Mouse (Mus musculus) kidney, postnatal 25 days (tissue): ENCODE results near the gene Dnaaf1.

Experiments
- DNase-seq, 2 experiments: peaks; one replicate each; pipeline ENCODE4 v3.0.0; 2021; ENCODE audit warnings: mixed read lengths in 2 of 2

Dnaaf1 gene

GRCm38 (mm10) chr8:119572411-119572810 is 2.6 kb upstream of the Dnaaf1 start:
- DNase-seq = no peak

- DNase-seq = no peak
Measured at GRCm38 (mm10) chr8:119575366-119575726, 311 bp downstream of the Dnaaf1 start.

DNA sequence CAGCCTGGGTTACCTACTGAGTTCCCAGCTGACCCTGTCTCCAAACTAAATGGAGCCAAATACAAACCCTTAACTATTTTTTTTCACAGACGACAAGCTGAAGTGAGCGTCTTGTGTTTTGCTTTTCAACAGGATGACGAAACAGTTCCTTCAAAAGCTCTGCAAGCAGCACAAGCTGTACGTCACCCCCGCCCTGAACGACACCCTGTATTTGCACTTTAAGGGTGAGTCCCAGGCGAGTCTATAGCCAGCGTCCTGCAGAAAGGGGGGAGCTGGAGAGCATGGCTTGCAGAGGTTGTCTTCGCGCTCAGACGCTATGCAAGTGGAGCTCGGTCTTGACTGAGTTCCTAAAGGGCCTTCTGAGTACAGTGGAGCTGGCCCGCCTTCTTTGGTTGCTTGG is 4.1 kb downstream of the Dnaaf1 start:
- no peak for DNase-seq

DNA sequence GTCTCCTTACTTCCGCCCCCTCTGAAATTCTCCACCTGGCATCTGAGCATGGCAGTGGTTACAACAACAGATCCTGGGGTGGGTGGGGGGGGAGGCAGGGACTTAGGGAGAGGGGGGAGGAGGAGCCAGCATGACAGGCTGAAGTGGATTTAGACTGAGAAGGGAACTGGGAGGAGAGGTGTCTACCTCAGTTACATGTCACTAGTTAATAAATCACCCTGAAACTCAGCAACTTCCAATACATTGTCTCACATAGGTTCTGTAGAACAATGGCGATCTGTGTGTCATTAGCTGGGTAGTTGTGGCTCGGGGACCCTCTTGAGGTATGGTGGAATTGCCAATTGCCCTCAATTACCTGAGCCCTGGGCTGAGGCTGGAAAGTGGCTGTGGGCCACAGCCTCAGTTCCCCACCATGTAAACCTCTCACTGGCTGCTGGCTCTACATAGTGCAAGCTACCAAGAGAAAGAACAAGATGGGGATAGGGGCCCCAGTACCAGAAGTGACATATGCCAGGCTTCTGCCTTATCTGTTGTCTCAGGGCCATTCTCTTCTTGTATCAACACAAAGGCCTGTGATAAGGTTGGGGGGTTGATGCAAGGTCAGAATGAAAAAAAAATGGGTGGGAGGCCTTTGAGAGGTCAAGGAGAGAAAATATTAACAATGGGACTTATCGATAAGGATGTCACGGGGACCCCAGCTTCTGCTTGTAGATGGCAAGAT is 5.6 kb downstream of the Dnaaf1 start:
- no peak for DNase-seq

DNA sequence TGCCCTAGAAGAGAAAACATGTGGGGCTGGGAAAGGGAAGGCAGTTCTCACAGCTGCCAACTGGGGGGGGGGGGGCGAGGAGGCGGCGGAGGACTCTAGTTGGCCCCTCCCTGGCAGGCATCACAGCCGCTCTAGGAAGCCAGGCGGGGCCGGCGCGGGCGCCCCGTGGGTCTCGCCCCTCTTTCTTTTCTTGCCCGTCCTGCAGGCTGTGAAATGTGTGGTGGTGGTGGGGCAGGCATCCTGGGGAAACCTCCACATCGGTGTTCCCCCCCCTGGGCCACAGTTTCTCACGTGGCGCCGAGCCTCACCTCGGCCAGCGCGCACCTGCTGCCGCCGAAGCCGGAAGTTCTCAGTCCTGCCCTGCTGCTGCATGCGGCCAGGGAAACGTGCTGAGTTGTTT is 10.9 kb downstream of the Dnaaf1 start:
- peak in 1 of 2 experiments; percentile 40 for DNase-seq

DNA sequence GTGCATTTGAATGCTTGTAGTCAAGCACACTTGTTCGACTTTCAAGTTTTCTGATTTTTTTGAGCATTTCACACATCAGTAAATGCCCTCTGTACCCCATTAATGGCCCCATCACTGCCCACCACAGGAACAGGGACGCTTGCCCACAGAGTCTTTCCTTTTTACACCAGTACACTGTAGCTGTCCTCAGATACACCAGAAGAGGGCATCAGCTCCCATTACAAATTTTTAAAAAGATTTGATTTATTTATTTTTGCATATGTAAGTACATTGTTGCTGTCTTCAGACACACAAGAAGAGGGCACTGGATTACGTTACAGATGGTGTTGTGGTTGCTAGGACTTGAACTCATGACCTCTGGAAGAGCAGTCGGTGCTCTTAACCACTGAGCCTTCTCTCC is 13.3 kb downstream of the Dnaaf1 start:
- no peak for DNase-seq

DNA sequence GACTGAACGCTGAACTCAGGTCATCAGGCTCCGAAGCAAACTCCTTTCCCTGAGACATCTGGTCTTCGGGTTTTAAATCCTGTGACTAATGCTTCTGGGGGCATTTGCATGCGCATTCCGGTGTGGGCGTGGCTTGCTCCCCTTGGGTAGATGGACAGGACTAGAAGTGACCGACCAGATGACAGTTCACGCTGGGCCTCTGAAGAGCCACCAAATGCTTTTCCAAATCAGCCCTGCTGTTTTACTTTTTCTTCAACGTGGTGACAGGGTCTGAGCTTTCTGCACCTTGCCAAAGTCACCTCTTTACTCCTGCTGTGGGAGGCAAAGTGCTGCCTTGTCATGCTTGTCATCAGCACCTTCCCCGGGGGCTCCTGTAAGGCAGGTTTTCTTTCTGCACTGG is 13.8 kb downstream of the Dnaaf1 start:
- no peak for DNase-seq

- no peak for DNase-seq
Measured at GRCm38 (mm10) chr8:119590348-119590747, 15.3 kb downstream of the Dnaaf1 start.

GRCm38 (mm10) chr8:119591456-119591855 is 16.4 kb downstream of the Dnaaf1 start:
- peak; percentile 52 to 58 for DNase-seq

GRCm38 (mm10) chr8:119603771-119604170 is 28.7 kb downstream of the Dnaaf1 start:
- DNase-seq = no peak

DNA sequence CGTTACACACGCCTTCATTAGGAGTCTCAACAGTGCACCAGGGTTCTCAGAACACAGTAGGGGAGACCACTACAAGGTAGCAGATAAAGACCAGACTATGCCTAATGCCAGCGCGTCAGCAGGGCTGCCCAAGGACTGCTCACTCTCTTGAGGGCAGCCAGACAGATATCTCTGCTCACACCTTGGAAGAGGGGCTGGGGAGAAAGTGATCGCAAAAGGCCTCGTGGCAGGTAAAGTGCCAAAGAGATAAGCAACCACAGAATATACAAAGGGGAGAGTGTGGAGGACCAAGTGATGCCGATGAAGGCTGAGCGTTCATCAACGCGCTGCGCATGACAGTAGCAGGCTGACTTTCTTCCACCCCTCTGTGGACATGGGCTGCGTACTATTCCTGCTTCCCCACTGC is 29.4 kb downstream of the Dnaaf1 start:
- DNase-seq = no peak

DNA sequence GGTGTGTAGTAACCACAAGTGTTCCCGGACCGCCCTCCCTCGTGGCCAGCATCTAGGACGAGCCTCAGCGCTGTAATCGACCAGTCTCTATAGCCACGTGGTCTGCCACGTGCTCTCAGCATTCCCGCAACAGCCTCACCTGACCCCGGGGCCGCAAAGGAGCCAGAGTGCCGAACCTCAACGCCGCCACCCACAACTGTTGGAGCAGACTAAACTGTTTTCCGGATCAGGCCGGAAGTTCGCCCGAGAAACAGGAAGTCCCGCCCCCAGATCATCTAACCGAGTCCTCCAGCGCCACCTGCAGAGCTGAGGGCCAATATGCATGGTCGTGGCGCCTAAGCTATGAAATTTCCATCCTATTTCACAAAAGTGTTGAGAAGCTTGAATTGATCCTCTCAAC is 30.0 kb downstream of the Dnaaf1 start, which contains the start of gene Taf1c:
Gene Taf1c, minus strand, starts transcription at position 227 of the 400 bp plus-strand sequence.
- peak; percentile 96 to 98 for DNase-seq

- DNase-seq = no peak
Measured at GRCm38 (mm10) chr8:119606224-119606623, 31.2 kb downstream of the Dnaaf1 start.

GRCm38 (mm10) chr8:119612471-119612870 is 37.4 kb downstream of the Dnaaf1 start, which contains the start of gene Adad2:
Gene Adad2 (plus strand): TSS chr8:119612747.
- DNase-seq = no peak

GRCm38 (mm10) chr8:119615096-119615495 is 40.1 kb downstream of the Dnaaf1 start:
- no peak for DNase-seq

DNA sequence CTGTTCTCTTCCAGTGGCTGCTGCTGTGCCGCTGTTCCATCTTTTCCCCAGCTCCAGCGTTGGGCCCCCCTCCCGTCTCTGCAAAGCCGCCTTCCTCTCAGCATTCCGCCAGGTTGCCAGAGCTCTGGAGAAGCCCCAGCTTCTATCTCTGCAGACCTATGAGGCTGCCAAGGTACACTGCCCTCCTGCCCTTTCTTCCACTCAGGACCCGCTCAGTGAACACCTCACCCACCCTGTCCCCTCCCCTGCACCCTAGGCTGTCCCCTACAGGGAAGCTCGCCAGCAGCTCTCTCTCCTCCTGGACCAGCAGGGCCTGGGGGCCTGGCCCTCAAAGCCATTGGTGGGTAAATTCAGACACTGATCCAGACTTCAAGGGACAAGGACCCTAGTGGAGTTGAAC is 41.3 kb downstream of the Dnaaf1 start:
- DNase-seq = no peak

DNA sequence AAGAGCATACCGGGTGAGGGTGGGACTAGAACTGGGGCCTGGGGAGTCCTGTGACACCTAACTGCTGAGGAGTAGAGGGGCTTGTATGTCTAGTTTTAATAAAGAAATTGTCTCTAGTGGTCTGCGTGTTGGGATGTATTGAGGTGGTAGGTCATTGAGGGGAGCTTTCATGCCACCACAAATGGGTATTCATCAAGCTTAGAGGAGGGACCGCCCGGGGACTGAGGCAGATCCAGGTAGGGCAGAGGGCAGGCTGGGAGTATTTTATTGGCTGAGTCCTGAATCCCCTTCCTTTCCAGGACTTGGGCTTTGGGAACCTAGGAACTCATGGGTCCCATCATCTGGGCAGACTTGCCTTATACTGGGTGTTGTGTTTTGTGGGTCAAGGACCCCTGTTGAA is 41.8 kb downstream of the Dnaaf1 start:
- no peak for DNase-seq

DNA sequence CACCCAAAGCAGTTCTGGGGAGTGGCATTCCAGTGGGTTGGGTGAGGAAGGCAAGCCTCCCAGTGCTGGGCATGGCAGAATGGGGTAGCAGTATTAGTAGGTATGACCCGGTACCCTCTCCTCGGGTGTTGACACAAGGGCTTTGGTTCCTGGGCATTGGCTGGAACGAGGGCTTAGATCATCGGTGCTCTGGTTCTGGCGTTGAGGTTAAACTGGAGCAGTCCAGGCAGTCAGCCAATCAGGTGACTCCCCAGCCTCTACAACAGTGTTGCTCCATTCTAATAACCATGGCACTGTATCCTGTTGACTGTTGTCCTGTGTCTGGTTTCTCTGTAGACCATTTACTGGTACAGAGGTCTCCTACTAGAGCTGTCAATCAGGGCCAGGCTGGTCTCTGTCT is 42.6 kb downstream of the Dnaaf1 start:
- no peak for DNase-seq

DNA sequence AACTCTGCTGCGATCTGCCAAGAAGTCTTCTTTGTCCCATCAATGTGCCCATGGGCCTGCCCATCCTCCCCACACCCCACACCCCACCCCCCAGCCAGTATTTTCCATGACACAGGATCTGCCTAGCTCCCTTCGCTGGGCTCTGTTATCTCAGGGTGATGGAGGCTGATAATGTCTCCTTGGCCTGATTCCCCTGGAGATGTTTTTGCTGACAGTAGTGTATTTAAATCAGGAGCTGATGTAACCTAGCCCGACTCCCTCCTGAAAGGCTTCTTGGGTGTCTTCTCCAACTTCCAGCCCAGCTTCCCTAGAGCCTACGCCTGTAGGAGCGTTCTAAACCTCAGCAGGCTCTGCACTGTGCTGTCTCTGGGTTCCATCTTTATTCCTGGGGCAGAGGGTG is 43.9 kb downstream of the Dnaaf1 start:
- no peak for DNase-seq

DNA sequence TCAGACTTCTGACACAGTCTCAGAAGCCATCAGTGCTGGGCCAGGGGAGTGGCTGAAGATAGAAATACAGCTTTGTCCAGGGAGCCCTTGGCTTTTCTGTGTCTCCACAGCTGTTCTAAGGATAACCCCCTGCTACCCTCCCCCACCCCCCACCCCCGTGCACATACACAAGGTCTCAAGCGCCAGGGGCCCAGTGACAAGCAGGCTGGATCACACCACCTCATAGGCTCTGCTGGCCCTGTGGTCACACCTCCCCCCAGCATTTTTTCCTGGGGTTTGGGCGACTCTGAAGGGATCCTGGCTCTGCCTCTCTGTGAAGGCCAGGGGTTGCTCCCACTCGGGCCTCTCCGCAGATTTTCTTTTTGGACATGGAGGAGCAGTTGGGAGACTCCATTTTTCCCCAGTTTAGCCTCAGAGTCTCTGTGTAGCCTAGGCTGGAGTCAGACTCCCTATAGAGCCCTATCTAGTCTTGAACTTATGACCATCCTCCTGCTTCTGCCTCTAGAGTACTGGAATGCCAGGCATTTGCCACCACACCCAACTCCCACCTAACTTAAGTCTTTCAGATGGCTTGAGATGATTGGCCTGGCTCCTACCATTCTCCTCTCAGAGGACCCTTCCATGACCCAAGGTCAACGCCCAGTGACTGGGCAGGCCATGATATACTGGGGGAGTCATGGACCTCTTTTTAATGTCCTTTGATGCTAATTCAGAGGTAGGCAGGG is 45.2 kb downstream of the Dnaaf1 start:
- no peak for DNase-seq

DNA sequence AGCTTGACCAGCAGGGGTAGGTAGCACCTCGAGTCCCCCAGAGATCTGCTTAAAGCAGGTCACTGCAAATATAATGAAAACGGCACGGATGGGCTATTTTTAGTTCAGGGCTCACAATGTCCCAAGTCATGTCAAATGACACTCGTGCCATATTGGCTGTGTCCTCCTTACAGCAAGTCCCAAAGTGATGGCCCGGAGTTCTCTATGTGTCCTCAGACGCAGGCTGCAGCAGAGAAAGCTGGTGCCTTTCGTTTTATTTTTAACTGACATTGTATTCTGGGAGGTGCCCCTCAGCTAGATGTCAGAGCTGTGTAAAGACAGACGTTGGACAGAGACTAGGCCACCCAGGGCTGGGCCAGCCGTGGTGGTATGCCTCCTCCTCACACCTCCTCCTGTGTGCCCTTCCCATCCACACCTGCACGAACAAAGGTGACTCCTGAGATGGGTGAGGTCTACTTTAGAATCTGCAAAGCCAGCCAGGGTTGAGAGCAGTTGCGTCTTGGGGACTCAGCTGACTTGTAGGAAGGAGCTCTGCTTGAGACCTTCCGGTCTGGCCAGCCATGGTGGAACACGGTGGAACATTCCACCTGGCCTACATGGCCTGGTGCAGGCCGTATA is 45.9 kb downstream of the Dnaaf1 start:
- DNase-seq = no peak

DNA sequence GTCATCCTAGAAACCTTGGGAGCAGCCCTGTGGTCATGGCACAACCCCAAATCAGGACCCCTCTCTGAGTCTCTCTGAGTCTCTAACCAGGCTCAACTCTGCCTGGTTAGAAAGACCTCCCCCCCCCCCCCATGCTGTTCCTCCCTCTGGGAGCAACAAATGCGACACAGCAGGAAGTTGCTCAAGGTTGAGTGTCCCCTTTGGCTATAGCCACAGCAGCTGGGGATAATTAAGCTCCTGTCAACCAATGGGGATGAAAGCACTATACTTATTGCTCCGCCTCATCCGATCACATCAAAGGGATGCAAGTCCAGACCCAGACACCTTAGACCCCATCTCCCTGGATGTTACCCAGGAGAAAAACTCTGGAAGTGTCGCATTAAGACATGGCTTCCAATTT is 47.5 kb downstream of the Dnaaf1 start:
- no peak for DNase-seq

DNA sequence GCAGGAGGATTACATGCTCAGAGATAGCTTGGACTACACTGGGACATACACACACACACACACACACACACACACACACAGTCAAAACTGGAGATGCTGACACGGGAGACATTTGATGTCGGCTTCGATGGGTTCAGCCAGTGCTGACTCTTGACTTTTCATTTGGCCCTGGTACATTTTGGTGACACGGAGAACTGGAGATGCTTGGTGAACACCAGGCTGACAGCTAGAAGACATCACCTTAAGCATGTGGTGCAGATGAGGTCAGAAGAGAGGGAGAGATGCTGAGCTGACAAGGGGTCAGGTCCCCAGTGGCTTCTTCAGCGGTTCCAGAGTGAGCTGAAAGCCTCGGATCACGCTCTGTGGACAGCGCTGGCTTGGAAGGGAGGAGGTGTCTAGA is 48.0 kb downstream of the Dnaaf1 start:
- no peak for DNase-seq

DNA sequence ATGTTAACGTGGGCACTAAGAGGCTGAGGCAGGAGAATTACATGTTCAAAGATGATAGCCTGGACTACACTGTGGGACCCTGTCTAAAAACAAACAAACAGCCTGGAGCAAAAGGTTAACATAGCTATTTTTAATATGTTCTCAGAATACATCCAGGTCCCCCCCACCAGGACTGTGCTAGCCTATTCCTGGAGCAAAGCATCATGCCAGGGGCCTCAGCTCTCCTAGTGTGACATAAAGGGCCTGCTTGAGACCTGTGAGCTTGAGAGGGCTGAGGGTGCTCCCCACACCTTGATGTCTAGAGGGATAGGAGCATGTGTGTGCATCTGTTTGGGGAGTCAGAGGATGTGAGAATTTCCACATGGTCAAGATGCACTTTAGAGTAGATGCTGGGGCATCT is 48.7 kb downstream of the Dnaaf1 start:
- DNase-seq = no peak
